Comparison of ENCODE assay signal across 9 mouse cellular contexts in genomic region chr6:37447704-37448466, GRCm38 (mm10). TPM values are rescaled to one million over a fixed set of nuclear protein-coding genes. Genes with fewer than 3 reads are reported as not detected.
DNase-seq lines count a peak whose midpoint lies in the region; ATAC-seq and TF ChIP-seq lines count a peak whose summit lies in the region.
"Had no signal": no experiment of that assay in that cellular context is flagged by ENCODE, and none has a peak within 500 bp of the region (broad histone marks: within the 10 kb centered on the region; RNA-seq: fewer than 3 reads in every experiment).

No protein-coding gene starts in this region.

- no peaks in the 10 kb centered on the region for H3K36me3 ChIP-seq in heart, postnatal 0 days (replicated peaks; ENCODE audit: control insufficient read depth, insufficient read depth, low read length)
- no peaks in the 10 kb centered on the region for H3K36me3 ChIP-seq in lung, embryonic 14.5 days (ENCODE audit: insufficient read depth)
- H3K36me3 ChIP-seq: heart, embryonic 15.5 days had no signal

- no peak overlapping the region for H3K27ac ChIP-seq in heart, postnatal 0 days (ENCODE audit: low read depth)
- no peak overlapping the region for H3K27ac ChIP-seq in lung, embryonic 14.5 days (ENCODE audit: low read depth)
- H3K27ac ChIP-seq: heart, embryonic 15.5 days had no signal

- H3K9me3 ChIP-seq in heart, postnatal 0 days (replicated peaks; ENCODE audit: control insufficient read depth, low read length): no peaks in the 10 kb centered on the region
- H3K9me3 ChIP-seq in lung, embryonic 14.5 days (ENCODE audit: low read depth, low read length): no peaks in the 10 kb centered on the region
- H3K9me3 ChIP-seq: heart, embryonic 15.5 days had no signal

- WGBS in heart, postnatal 0 days: 19% methylated on average over 10 of the region's 10 CpGs
- 18% methylated on average over 10 of the region's 10 CpGs for WGBS in lung, embryonic 14.5 days

- H3K27me3 ChIP-seq in heart, postnatal 0 days (ENCODE audit: control insufficient read depth, insufficient read depth, low read length): no peaks in the 10 kb centered on the region
- H3K27me3 ChIP-seq in lung, embryonic 14.5 days (ENCODE audit: insufficient read depth, low read length): no peaks in the 10 kb centered on the region
- H3K27me3 ChIP-seq: heart, embryonic 15.5 days had no signal

- TF ChIP-seq EP300 in heart, postnatal 0 days (IDR thresholded peaks at IDR 0.05; ENCODE audit: low read depth): no peak

- ATAC-seq in heart, postnatal 0 days (ENCODE audit: insufficient read depth, low read depth): 0 out of 2 replicates have a peak, but pooled peaks have one; percentile 24
- ATAC-seq in lung, embryonic 14.5 days (ENCODE audit: insufficient read depth): peak; percentile 73; the same call in 1 of the 2 replicates

- no peak overlapping the region for H3K9ac ChIP-seq in heart, postnatal 0 days (replicated peaks; ENCODE audit: low read depth, low read length)
- no peak overlapping the region for H3K9ac ChIP-seq in lung, embryonic 14.5 days
- H3K9ac ChIP-seq: heart, embryonic 15.5 days had no signal

- no peak overlapping the region for H3K4me3 ChIP-seq in heart, postnatal 0 days (ENCODE audit: low read depth, low read length)
- no peak overlapping the region for H3K4me3 ChIP-seq in lung, embryonic 14.5 days (ENCODE audit: low read depth, low read length)
- H3K4me3 ChIP-seq: heart, embryonic 15.5 days had no signal

- peak; percentile 60 to 67 for DNase-seq in CD8-positive naive resting alpha-beta T cell, adult 2 months (ENCODE audit: low read depth in 2 of 2, low spot score in 2 of 2)
- peak; percentile 83 for DNase-seq in adrenal gland, postnatal 10 days
- DNase-seq in embryo, embryonic 9.5 days (ENCODE audit: extremely low spot score): peak; percentile 66
- DNase-seq in heart, postnatal 0 days (ENCODE audit: low spot score): peak; percentile 66
- peak; percentile 73 to 88 for DNase-seq in kidney, postnatal 36 days
- peak; percentile 92 for DNase-seq in lung, embryonic 14.5 days
- DNase-seq in retina, embryonic 14.5 days (ENCODE audit: low spot score): peak; percentile 86
- peak; percentile 47 to 64 for DNase-seq in thymus, postnatal 36 days

- H3K4me1 ChIP-seq in heart, postnatal 0 days (ENCODE audit: control insufficient read depth, insufficient read depth): no peaks in the 10 kb centered on the region
- no peaks in the 10 kb centered on the region; the same call in 1 of the 2 replicates for H3K4me1 ChIP-seq in lung, embryonic 14.5 days (ENCODE audit: insufficient read depth)

- peak; percentile 95 for TF ChIP-seq CTCF in heart, postnatal 0 days (IDR thresholded peaks at IDR 0.05; ENCODE audit: low read depth)
- TF ChIP-seq CTCF in lung, embryonic 14.5 days (IDR thresholded peaks at IDR 0.05; ENCODE audit: low read depth): peak; percentile 93

- no peak overlapping the region for H3K4me2 ChIP-seq in heart, postnatal 0 days (ENCODE audit: low read depth, low read length)
- no peak overlapping the region for H3K4me2 ChIP-seq in lung, embryonic 14.5 days
- H3K4me2 ChIP-seq: heart, embryonic 15.5 days had no signal

RNA-seq across cellular contexts. Expression of gene Creb3l2, which starts 5.9 kb away (rescaled TPM):
- total RNA-seq in adrenal gland, postnatal 10 days (2021): 10 to 100 TPM; 42.8 to 46.2 TPM
- 32.4 and 39.7 TPM in 2 replicates for total RNA-seq in heart, postnatal 0 days (2014; rRNA removed; ENCODE audit: low replicate concordance)
- 16.3 TPM in 2 replicates for polyA plus RNA-seq in heart, postnatal 0 days (2015; fragmentation: Nextera tagmentation; extraction: Ambion mirVana)
- polyA plus RNA-seq in lung, embryonic 14.5 days (2014; fragmentation: Nextera tagmentation; extraction: Ambion mirVana): 33.1 and 35.6 TPM in 2 replicates
